Mouse (Mus musculus) midbrain, postnatal 0 days (tissue): ENCODE results near the gene Gm7137. TPM values are rescaled to one million over a fixed set of nuclear protein-coding genes. Genes with fewer than 3 reads are reported as not detected.
"Not testable (repeated sequence)": the region's sequence is repeated elsewhere in the genome, so short reads cannot be mapped to it uniquely, and the experiment has no call there.

Experiments used
- ATAC-seq: fragments of 200-750 bp; cut with Nextera tagmentation; 2 replicates; pipeline ENCODE4 v1.8.0; 2017; ENCODE audit warnings: moderate number of reproducible peaks, mild to moderate bottlenecking, moderate TSS enrichment, moderate library complexity; ENCODE audit not compliant: low FRiP score
- DNase-seq: peaks from one replicate; pipeline ENCODE4 v3.0.0-alpha.2; 2015; ENCODE audit warnings: low spot score
- H3K27ac ChIP-seq: fragments of 300-500 bp; sonication (generic); 2 replicates; pipeline ENCODE4 v1.5.1; 2014; ENCODE audit warnings: low read depth, mild to moderate bottlenecking, low read length, mixed read lengths
- H3K27me3 ChIP-seq: fragments of 300-500 bp; sonication (generic); 2 replicates; pipeline ENCODE4 v1.6.1; 2014; ENCODE audit warnings: low read length, control low read depth, mixed read lengths; ENCODE audit not compliant: insufficient read depth
- H3K36me3 ChIP-seq: fragments of 300-500 bp; sonication (generic); 2 replicates; pipeline ENCODE4 v1.6.1; 2014; ENCODE audit warnings: low read length, control low read depth, mixed read lengths; ENCODE audit not compliant: insufficient read depth
- H3K4me1 ChIP-seq: fragments of 300-500 bp; sonication (generic); 2 replicates; pipeline ENCODE4 v1.6.1; 2014; ENCODE audit warnings: mild to moderate bottlenecking, control low read depth, antibody characterized with exemption, low read length, mixed read lengths; ENCODE audit not compliant: insufficient read depth
- H3K4me2 ChIP-seq: fragments of 300-500 bp; sonication (generic); 2 replicates; pipeline ENCODE4 v1.6.1; 2014; ENCODE audit warnings: low read depth, mild to moderate bottlenecking, low read length, mixed read lengths; ENCODE audit not compliant: poor library complexity, severe bottlenecking
- H3K4me3 ChIP-seq: fragments of 300-500 bp; sonication (generic); 2 replicates; pipeline ENCODE4 v1.5.1; 2014; ENCODE audit warnings: low read depth, mild to moderate bottlenecking, low read length, moderate library complexity
- H3K9ac ChIP-seq: fragments of 300-500 bp; sonication (generic); replicated peaks from 2 replicates; pipeline ENCODE4 v1.6.1; 2014; ENCODE audit warnings: mild to moderate bottlenecking, low read length, moderate library complexity, mixed read lengths; ENCODE audit not compliant: poor library complexity, severe bottlenecking
- H3K9me3 ChIP-seq: fragments of 300-500 bp; sonication (generic); 2 replicates; pipeline ENCODE4 v1.6.1; 2016; ENCODE audit warnings: low read length, control low read depth
- CTCF ChIP-seq: IDR thresholded peaks from 2 replicates; pipeline ENCODE4 v1.5.1; 2016; ENCODE audit warnings: antibody characterized with exemption, mild to moderate bottlenecking
- WGBS: fragments of 180-500 bp; shearing (Covaris S2); extraction: QIAGEN DNeasy Blood & Tissue Kit; methylation state at CpG from one replicate; pipeline ENCODE4 v1.1.7; 2014; 5-methylcytosine and 5-hydroxymethylcytosine counted together
- polyA plus RNA-seq: library from polyadenylated mRNA; unstranded; fragments of >200 nt; fragmentation: Nextera tagmentation; extraction: Ambion mirVana; gene quantifications from 2 replicates; pipeline ENCODE4 v1.2.1, GENCODE M21; 2015
- total RNA-seq: library from RNA; depleted of rRNA; stranded (reverse); fragments of >200 nt; gene quantifications from 2 replicates; pipeline ENCODE4 v1.2.3, GENCODE M21; 2014

Gene Gm7137
- total and polyA plus RNA-seq, 2 experiments from 2014 or later: not detected

- Histone ChIP-seq H3K4me2 (no peak overlapping the region), H3K4me3 (no peak overlapping the region), H3K27ac (no peak overlapping the region), H3K4me1 (no peaks in the 10 kb centered on the region), H3K36me3 (no peaks in the 10 kb centered on the region), H3K9me3 (0 out of 2 replicates have a peak, but pooled peaks cover 4% of the 10 kb centered on the region), H3K27me3 (no peaks in the 10 kb centered on the region), H3K9ac (no peak overlapping the region)
- TF ChIP-seq CTCF: no peak
- DNase-seq (no peak), ATAC-seq (no peak)
- WGBS: 90% methylated on average over 1 of the region's 1 CpGs
Observed at GRCm38 (mm10) chr10:77769727-77770126, 18.3 kb downstream of the Gm7137 start.

GRCm38 (mm10) chr10:77759582-77759981 is 28.4 kb downstream of the Gm7137 start, which contains the start of gene Gm3233:
Gene Gm3233 (minus strand): TSS chr10:77759682.
- H3K9ac ChIP-seq, H3K36me3 ChIP-seq, H3K27ac ChIP-seq, H3K4me2 ChIP-seq, ATAC-seq, H3K9me3 ChIP-seq, DNase-seq, H3K4me1 ChIP-seq, H3K27me3 ChIP-seq, H3K4me3 ChIP-seq: not testable (repeated sequence)
- WGBS: no CpG with 5 or more reads among the region's 1 CpGs

DNA sequence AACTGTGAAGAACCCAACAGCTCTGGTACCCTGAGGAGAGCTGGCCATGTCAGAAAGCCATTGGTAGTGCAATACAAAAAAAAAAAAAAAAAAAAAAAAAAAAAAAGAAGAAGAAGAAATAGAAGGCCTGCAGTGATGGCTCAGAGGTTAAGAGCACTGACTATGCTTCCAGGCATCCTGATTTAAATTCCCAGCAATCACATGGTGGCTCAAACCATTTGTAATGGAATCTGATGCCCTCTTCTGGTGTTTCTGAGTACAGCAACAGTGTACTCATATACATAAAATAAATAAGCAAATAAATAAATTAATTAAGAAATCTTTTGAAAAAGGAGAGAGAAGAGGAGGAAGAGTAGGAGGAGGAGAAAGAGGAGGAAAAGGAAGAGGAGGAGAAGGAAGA is 34.6 kb downstream of the Gm7137 start:
- peak; percentile 15; the same call in 1 of the 2 replicates for TF ChIP-seq CTCF
- Histone ChIP-seq H3K4me2 (no peak overlapping the region), H3K27ac (no peak overlapping the region), H3K36me3 (no peaks in the 10 kb centered on the region), H3K27me3 (no peaks in the 10 kb centered on the region), H3K9ac (no peak overlapping the region), H3K9me3 (no peaks in the 10 kb centered on the region), H3K4me1 (no peaks in the 10 kb centered on the region), H3K4me3 (no peak overlapping the region)
- ATAC-seq: no peak
- no peak for DNase-seq

GRCm38 (mm10) chr10:77752312-77752711 is 35.7 kb downstream of the Gm7137 start:
- H3K9ac ChIP-seq, H3K36me3 ChIP-seq, H3K4me3 ChIP-seq, H3K9me3 ChIP-seq, H3K27me3 ChIP-seq, H3K27ac ChIP-seq, H3K4me1 ChIP-seq, ATAC-seq, DNase-seq, H3K4me2 ChIP-seq: not testable (repeated sequence)
- WGBS: 60% methylated on average over 3 of the region's 3 CpGs
- 0 out of 2 replicates have a peak, but pooled peaks have one; percentile 9 for TF ChIP-seq CTCF

- WGBS: 44% methylated on average over 1 of the region's 1 CpGs
- H3K27me3 ChIP-seq, H3K4me1 ChIP-seq, H3K9me3 ChIP-seq, H3K27ac ChIP-seq, H3K4me3 ChIP-seq, H3K36me3 ChIP-seq, DNase-seq, ATAC-seq, H3K4me2 ChIP-seq, H3K9ac ChIP-seq: not testable (repeated sequence)
Observed at GRCm38 (mm10) chr10:77751254-77751653, 36.7 kb downstream of the Gm7137 start, which contains the start of gene Gm9736. Gene Gm9736 (minus strand): TSS chr10:77751354.

DNA sequence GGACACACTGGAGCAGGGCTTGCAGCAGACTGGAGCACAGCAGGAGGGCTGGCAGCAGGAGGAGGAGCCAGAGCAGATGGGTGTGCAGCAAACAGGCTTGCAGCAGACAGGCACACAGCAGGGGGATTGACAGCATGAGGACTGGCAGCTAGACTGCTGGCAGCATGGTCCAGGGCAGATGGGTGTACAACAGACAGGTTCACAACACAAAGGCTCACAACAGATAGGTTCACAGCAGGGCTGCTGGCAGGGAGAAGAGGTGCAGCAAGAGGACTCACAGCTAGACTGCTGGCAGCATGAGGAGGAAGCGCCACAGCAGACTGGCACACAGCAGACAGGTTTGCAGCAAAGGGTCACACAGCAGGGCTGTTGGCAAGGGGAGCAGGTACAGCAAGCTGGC is 37.3 kb downstream of the Gm7137 start:
- WGBS: 63% methylated on average over 1 of the region's 1 CpGs
- ATAC-seq, H3K9me3 ChIP-seq: not testable (repeated sequence)

DNA sequence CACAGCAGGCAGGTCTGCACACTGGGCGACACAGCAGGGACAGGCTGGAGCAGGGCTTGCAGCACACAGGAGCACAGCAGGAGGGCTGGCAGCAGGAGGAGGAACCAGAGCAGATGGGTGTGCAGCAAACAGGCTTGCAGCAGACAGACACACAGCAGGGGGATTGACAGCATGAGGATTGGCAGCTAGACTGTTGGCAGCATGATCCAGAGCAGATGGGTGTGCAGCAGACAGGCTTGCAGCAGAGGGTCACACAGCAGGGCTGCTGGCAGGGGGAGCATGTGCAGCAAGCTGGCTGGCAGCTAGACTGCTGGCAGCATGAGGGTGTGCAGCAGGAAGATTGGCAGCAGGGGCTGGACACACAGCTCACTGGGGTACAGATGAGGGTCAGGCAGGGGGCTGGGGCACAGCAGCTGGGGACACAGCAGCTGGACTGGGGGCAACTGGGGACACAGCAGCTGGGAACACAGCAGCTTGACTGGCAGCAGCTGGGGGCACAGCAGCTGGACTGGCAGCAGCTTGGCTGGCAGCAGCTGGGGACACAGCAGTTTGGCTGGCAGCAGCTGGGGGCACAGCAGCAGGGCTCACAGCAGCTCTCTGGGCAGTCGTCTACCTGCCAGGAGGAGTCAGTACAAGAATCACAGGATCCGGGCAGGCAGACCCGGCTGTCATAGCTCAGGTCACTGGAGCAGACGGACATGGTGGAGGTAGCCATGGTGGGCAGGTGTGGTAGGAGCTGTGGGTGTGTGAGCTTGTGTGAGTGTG is 45.9 kb downstream of the Gm7137 start, which contains the start of gene Gm18596:
Gm18596 (minus strand) TSS at position 715 of the 765 bp plus-strand sequence.
- not testable (repeated sequence) for H3K4me2 ChIP-seq, H3K27me3 ChIP-seq, H3K9ac ChIP-seq, H3K36me3 ChIP-seq, DNase-seq, H3K27ac ChIP-seq, H3K4me1 ChIP-seq, H3K9me3 ChIP-seq, ATAC-seq, H3K4me3 ChIP-seq
- 55% methylated on average over 4 of the region's 5 CpGs for WGBS

More for the DNA sequence above, 37.3 kb downstream of the Gm7137 start:
- H3K4me1 ChIP-seq, H3K4me2 ChIP-seq, H3K36me3 ChIP-seq, H3K27me3 ChIP-seq, DNase-seq, H3K27ac ChIP-seq, H3K9ac ChIP-seq, H3K4me3 ChIP-seq: not testable (repeated sequence)
